Mouse (Mus musculus) gastrocnemius, adult 2 months (tissue): ENCODE measurements around the gene Ralgapa1. TPM values are rescaled to one million over a fixed set of nuclear protein-coding genes. Genes with fewer than 3 reads are reported as not detected.
"Not testable (repeated sequence)": the region's sequence is repeated elsewhere in the genome, so short reads cannot be mapped to it uniquely, and the experiment has no call there.

Source experiments
- DNase-seq: peaks from one replicate; pipeline ENCODE4 v3.0.0; 2022
- H3K27ac ChIP-seq: fragments of 200-600 bp; 2 replicates; pipeline ENCODE4 v1.8.1; 2022; ENCODE audit warnings: mild to moderate bottlenecking
- H3K4me3 ChIP-seq: fragments of 200-600 bp; 2 replicates; pipeline ENCODE4 v1.8.1; 2022; ENCODE audit warnings: mild to moderate bottlenecking, moderate library complexity
- CTCF ChIP-seq: fragments of 200-600 bp; IDR thresholded peaks from 2 replicates; pipeline ENCODE4 v1.8.1; 2022; ENCODE audit warnings: antibody characterized with exemption, mild to moderate bottlenecking, moderate library complexity
- intact Hi-C: fragments of 180-260 bp; cut with DNase I; formaldehyde crosslinking; loops from one replicate; pipeline ENCODE4 v1.15.1; 2025
- microRNA-seq: library from miRNA; unstranded; fragments of <30 nt; microRNA quantifications from one replicate; pipeline ENCODE4 v1.2.0, GENCODE M21; 2021
- total RNA-seq, 2 experiments: library from RNA; stranded (reverse); gene quantifications; 2 replicates each; pipeline ENCODE4 v1.2.3; 2021

Ralgapa1 gene
- total RNA-seq, 2 experiments from 2014 or later, result 37.7 to 44.1 TPM

DNA sequence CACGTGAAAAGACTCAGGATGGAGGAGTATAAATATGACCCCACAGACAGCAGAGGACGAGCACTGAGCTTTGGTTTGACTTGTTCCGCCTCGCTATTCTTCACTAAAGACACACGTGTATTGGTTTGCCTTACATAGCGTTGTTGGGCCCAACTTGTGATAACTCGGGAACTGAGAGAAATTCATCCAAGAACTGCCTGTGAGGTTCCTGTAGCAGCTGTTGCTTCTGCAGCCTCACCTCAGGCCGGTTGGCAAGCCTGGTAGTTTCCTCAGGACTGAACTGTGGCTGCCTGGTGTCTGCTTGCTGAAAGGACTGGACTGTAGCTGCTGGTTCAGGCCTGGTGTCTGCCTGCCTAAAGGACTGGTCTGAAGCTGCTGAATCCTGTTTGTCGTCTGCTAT, 250.3 kb downstream of the Ralgapa1 start:
- intact Hi-C loops, result no loop called here

DNA sequence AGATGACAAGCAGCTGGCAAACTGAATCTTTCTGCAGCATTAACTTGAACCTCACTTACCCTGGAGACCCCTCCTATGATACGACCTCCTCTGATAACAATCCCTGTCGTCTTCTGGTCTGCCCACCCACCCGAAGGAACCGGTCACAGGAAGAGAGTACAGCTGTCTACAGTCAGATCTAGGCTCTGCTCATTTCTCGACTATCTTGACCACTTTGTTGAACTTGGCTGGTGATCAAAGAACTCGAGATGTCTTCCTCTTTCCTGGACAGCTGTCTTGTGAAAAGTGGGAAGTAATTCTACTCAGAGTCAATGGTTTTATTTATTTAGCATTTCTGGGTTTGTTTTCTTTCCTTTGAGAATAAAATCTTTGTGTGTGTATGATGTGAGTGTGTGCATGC, 251.3 kb downstream of the Ralgapa1 start:
- no peak for TF ChIP-seq CTCF

More for the DNA sequence above, 250.3 kb downstream of the Ralgapa1 start:
- no peak for TF ChIP-seq CTCF
- no peak overlapping the region for H3K27ac ChIP-seq
- H3K4me3 ChIP-seq, result no peak overlapping the region
- no peak for DNase-seq

DNA sequence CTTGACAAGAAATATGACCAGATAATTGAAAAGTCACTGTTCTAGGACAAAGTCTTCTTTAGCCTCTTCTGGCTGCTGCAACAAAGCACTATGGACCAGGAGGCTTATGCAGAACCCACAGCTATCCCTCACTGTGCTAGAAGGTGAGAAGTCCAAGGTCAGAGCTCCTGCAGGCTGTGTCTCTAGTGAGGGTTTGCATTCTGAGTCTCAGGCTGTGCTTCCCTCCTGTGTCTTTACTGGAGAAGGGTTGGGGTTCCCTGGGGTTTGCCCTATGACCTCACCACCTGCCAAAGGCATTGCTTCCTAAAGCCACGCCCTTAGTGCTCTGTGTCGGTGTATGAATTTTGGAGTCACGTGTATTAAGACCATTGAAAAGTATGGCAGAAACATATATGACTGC, 252.5 kb downstream of the Ralgapa1 start:
- TF ChIP-seq CTCF, result no peak
- no peak for DNase-seq
- intact Hi-C loops, result no loop called here
- Histone ChIP-seq H3K27ac (no peak overlapping the region), H3K4me3 (no peak overlapping the region)

More for the DNA sequence above, 251.3 kb downstream of the Ralgapa1 start:
- no peak for DNase-seq
- Histone ChIP-seq H3K4me3 (no peak overlapping the region), H3K27ac (no peak overlapping the region)
- intact Hi-C loops, result no loop called here

DNA sequence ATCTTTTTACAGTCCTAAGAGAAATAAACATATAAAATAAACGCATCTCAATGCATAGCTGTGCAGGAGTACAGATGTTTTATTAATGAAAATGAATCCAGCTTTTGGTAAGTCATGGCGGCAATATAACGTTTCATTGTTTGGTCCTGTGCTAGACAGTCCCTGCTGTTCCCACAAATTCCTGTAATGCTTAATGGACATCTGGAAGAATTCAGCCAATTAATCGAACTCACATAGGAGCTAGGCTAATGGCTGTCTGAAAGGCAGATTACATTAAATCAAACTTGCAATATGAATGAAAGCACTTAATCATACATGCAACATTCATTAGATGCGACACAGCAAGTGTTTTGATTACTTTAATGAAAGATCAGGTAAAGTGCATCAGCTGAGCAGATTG, 254.1 kb downstream of the Ralgapa1 start:
- no peak overlapping the region for H3K4me3 ChIP-seq
- intact Hi-C loops, result no loop called here
- no peak for DNase-seq
- no peak for TF ChIP-seq CTCF
- no peak overlapping the region for H3K27ac ChIP-seq

DNA sequence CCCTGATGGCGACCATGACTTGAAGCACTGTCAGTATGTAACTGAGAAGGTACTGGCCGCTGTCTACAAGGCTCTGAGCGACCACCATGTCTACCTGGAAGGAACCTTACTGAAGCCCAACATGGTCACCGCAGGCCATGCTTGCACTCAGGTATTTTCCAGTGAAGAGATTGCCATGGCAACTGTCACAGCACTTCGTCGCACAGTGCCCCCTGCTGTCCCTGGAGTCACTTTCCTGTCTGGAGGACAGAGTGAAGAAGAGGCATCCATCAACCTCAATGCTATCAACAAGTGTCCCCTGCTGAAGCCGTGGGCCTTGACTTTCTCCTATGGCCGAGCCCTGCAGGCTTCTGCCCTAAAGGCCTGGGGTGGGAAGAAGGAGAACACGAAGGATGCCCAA, 255.1 kb downstream of the Ralgapa1 start:
- TF ChIP-seq CTCF, result no peak
- no peak for DNase-seq
- no peak overlapping the region for H3K4me3 ChIP-seq
- intact Hi-C loops, result no loop called here
- no peak overlapping the region for H3K27ac ChIP-seq

DNA sequence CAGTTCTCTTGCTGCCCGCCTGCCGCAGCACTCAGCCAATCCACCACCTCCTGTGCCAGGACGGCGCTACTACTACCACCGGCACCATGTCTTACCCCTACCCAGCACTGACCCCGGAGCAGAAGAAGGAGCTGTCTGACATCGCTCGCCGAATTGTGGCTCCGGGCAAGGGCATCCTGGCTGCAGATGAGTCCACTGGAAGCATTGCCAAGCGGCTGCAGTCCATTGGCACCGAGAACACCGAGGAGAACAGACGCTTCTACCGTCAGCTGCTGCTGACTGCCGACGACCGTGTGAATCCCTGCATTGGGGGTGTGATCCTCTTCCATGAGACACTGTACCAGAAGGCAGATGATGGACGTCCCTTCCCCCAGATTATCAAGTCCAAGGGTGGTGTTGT, 255.8 kb downstream of the Ralgapa1 start, which contains the start of gene Aldoart2:
Gene Aldoart2, plus strand, starts transcription at position 34 of the 400 bp plus-strand sequence.
- TF ChIP-seq CTCF, result no peak
- intact Hi-C loops, result no loop called here
- Histone ChIP-seq H3K27ac (no peak within 1 kb of the TSS), H3K4me3 (no peak within 1 kb of the TSS)
- no peak for DNase-seq

DNA sequence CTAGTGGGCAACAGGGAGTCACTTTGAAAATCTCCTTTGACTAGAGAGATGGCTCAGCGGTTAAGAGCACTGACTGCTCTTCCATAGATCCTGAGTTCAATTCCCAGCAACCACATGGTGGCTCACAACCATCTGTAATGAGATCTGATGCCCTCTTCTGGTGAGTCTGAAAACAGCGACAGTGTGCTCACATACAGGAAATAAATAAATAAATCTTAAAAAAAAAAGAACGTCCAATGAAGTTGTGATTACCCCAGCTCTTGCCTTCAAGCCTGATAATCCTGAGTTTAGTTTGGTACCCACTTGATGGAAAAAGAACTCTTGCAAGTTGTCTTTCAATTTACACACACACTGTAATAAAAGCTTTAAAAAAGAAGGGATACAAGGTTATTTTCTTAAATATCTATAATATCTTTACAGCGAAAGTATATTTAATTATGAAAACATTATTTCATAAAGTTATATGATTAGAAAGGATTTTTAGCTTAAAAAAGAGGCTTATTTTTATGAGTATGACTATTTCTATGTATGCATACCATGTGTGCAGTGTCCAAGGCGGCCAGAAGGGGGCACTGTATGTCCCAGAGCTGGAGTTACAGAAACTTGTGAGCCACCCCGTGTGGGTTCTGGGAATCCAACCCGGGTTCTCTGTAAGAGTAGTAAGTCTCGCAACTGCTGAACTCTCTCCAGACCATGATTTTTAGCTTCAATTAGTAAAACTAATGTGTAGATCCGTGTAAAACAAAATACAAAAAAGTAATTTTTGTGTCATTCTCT, 256.6 kb downstream of the Ralgapa1 start:
- no peak overlapping the region for H3K27ac ChIP-seq
- H3K4me3 ChIP-seq, result no peak overlapping the region
- DNase-seq, result no peak
- intact Hi-C loops, result no loop called here
- no peak for TF ChIP-seq CTCF

DNA sequence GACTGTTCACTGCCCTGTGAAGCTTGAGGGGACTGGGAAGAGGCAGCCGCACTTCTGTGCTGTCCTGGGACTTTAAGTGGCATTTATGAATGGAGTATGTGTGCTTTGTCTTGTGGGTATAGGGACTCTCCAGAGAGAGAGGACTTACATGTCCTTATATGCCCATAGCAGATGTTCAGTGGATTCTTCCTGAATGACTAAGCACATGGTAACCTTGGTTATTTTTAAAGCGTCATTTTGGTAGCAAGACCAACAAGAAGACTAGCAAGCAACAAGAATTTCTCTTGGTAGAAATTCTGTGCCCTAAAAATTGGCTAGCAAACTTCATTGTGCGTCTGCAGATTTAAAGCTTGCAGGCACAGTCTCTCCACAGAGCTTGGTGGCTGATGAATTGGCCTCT, 257.2 kb downstream of the Ralgapa1 start:
- Histone ChIP-seq H3K27ac (no peak overlapping the region), H3K4me3 (no peak overlapping the region)
- no peak for DNase-seq
- intact Hi-C loops, result no loop called here
- no peak for TF ChIP-seq CTCF

DNA sequence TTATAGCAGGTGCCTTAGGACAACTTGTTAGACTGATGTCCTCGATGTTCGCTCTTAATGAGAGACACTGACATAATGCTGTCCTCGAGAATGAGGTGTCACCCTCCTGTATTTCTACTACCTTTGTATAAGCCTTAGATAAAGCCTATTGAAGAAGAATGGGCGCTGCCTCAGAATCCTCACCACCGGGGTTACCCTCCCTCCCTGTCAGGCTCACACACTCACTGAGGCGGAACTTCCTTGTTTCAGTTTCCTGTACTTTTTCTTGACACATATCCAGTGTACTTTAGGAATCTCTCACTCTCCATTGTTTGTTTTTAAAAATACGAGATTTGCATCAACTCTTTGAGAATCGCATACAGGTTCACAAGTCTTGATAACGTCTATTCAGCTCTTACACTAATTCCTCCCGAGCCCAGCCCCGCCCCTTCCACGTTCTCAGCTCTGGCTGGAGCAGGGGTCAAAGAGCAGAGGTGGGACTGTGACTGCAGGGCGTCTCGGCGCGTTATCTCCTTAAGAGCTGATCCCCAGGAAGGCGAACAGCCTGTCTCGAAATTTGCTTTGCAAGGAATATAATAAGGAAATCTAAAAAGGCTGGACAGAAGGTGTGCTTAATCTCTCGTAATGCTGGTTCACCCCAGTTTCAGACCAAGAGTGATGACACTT, 260.8 kb downstream of the Ralgapa1 start:
- intact Hi-C loops, result no loop called here
- TF ChIP-seq CTCF, result no peak
- DNase-seq, result no peak
- Histone ChIP-seq H3K4me3 (peak overlapping the region; percentile 67), H3K27ac (no peak overlapping the region)

DNA sequence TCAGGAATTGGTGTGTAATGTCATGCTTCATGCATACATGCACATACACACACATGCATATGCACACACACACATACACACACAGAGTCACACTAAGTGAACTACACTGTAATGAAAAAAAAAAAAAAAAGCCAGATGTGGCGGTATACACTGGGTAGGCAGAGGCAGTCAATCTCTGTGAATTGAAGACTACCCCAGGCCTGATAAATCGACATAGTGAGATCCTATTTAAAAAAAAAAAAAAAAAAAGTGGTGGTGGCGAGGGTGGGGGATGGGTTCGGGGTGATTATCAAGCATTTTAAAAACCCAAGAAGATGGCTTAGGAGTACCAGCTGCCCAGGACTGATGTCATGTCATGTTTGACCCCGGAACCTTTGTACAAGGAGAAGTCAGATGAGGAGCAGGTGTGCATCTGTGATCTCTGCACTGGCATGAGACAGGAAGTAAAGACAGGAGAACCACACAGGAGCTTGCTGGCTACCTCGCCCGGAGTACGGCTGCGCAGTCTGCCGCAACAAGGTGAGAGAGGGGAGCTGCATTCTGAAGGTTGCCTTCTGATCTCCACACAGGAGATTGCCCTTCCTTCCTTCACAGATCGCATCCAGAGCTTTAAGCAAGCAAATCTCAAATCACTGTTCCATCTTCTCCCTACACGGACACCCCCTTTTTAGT, 261.6 kb downstream of the Ralgapa1 start:
- no peak for DNase-seq
- no peak for TF ChIP-seq CTCF
- H3K4me3 ChIP-seq, result no peak overlapping the region
- H3K27ac ChIP-seq, result no peak overlapping the region
- intact Hi-C loops, result no loop called here

DNA sequence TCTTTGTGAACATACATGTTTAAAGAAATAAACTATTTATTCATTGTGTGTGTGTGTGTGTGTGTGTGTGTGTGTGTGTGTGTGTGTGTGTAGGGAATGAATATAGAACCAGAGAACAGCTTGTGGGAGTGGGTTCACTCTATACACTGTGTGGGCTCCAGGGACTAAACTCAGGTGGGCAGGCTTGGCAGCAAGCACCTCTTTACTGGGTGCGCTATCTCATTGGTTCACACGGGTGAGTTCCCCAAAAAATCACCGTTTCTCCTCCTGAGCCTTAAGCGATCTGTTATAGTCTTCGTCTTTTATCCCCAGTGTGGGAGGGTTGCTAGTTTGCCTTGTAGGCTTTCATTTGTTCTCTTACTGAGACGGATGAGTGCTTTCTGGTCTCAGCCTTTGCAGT, 263.1 kb downstream of the Ralgapa1 start:
- no peak for TF ChIP-seq CTCF
- intact Hi-C loops, result no loop called here
- no peak for DNase-seq
- H3K27ac ChIP-seq, result no peak overlapping the region
- H3K4me3 ChIP-seq, result no peak overlapping the region

DNA sequence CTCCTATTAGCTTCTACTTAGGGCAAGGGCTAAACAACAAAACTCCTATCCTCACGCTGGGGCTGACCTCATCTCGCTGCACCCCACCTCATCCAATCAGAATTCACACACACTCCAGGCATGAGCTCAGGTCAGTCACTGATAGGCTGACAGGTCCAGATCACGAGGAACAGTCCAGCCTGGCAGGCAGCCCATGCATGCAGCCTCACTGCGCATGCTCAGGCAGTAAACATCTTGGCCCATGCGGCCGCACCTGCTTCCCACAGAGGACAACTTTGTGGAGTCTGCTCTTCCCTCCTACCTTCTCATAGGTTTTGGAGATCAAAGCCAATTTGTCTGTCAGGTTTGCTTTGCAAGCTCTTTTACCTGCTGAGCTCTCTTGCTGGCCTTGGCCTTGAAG, 266.1 kb downstream of the Ralgapa1 start:
- DNase-seq, H3K27ac ChIP-seq, H3K4me3 ChIP-seq, intact Hi-C loops: not testable (repeated sequence)

Small RNAs within 50 kb of the gene (microRNA-seq; reads per million reads assigned to microRNA genes)
- gene Gm23394, result not detected

Other genes starting within 250 kb of the Ralgapa1 start
- gene Insm2, start 221.7 kb downstream of the Ralgapa1 start, total RNA-seq, result not detected
- gene Brms1l, start 15.2 kb upstream of the Ralgapa1 start, total RNA-seq, result 10 to 100 TPM; 17.9 to 22.7 TPM